Mouse (Mus musculus) liver, embryonic 12.5 days (tissue): ENCODE data around the gene Nos1ap. TPM values are rescaled to one million over a fixed set of nuclear protein-coding genes. Genes with fewer than 3 reads are reported as not detected.

Experiments used
- ATAC-seq: fragments of 200-750 bp; cut with Nextera tagmentation; 2 replicates; pipeline ENCODE4 v1.8.0; 2017; ENCODE audit warnings: moderate number of reproducible peaks, mild to moderate bottlenecking, moderate library complexity
- H3K27ac ChIP-seq: fragments of 300-500 bp; sonication (generic); 2 replicates; pipeline ENCODE4 v1.5.1; 2016; ENCODE audit warnings: mild to moderate bottlenecking
- H3K27me3 ChIP-seq: fragments of 300-500 bp; sonication (generic); replicated peaks from 2 replicates; pipeline ENCODE4 v1.6.1; 2016; ENCODE audit warnings: mild to moderate bottlenecking, moderate library complexity
- H3K36me3 ChIP-seq: fragments of 300-500 bp; sonication (generic); 2 replicates; pipeline ENCODE4 v1.6.1; 2016; ENCODE audit warnings: mild to moderate bottlenecking, moderate library complexity
- H3K4me1 ChIP-seq: fragments of 300-500 bp; sonication (generic); 2 replicates; pipeline ENCODE4 v1.6.1; 2016
- H3K4me2 ChIP-seq: fragments of 300-500 bp; sonication (generic); 2 replicates; pipeline ENCODE4 v1.6.1; 2016; ENCODE audit warnings: mild to moderate bottlenecking, moderate library complexity
- H3K4me3 ChIP-seq: fragments of 300-500 bp; sonication (generic); 2 replicates; pipeline ENCODE4 v1.5.1; 2016; ENCODE audit warnings: mild to moderate bottlenecking, moderate library complexity
- H3K9ac ChIP-seq: fragments of 300-500 bp; sonication (generic); 2 replicates; pipeline ENCODE4 v1.6.1; 2016; ENCODE audit warnings: mild to moderate bottlenecking, moderate library complexity
- H3K9me3 ChIP-seq: fragments of 300-500 bp; sonication (generic); replicated peaks from 2 replicates; pipeline ENCODE4 v1.6.1; 2016; ENCODE audit warnings: mild to moderate bottlenecking, moderate library complexity
- WGBS: fragments of 180-500 bp; shearing (Covaris S2); methylation state at CpG from one replicate; pipeline ENCODE4 v1.1.7; 2016; ENCODE audit not compliant: insufficient replicate concordance; 5-methylcytosine and 5-hydroxymethylcytosine counted together
- polyA plus RNA-seq: library from polyadenylated mRNA; unstranded; fragments of >200 nt; fragmentation: Nextera tagmentation; extraction: Ambion mirVana; gene quantifications from 2 replicates; pipeline ENCODE4 v1.2.1, GENCODE M21; 2016

The Nos1ap gene
- polyA plus RNA-seq, 1 experiment from 2014 or later = 6.2 TPM

DNA sequence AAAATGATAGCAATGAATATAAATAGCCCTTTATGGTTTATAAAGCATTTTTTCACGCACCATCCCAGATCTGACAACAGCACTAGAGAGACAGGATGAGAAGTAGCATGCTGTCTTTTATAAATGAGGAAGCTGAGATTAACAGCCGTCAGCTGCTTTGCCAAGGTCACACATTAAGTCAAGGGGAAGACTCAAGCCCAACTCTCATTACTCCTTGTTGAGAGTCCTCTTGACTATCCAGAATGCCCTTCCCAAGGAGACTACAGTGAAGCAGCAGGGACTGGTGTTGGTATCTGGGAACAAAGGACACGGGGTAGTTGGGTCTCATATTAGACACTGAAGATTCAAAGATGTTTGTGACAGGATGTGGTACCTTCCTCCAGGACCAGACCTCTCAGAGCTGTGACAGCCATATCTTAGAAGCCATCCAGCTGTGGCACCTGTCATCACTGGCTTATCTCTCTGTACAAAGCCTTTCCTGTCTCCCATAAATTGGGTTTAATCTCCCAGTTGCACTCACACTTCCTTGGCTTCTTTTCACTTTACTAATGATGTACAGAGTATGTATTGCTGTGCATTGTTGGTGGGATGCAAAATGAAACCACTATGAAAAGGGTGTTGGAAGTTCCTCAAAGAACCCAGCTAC lies 78.9 kb downstream of the Nos1ap start:
- Histone ChIP-seq H3K9ac (no peak overlapping the region), H3K4me1 (no peaks in the 10 kb centered on the region), H3K27me3 (no peaks in the 10 kb centered on the region), H3K36me3 (no peaks in the 10 kb centered on the region), H3K4me2 (no peak overlapping the region), H3K4me3 (no peak overlapping the region), H3K9me3 (no peaks in the 10 kb centered on the region), H3K27ac (no peak overlapping the region)
- WGBS = 12% methylated on average over 3 of the region's 3 CpGs
- no peak for ATAC-seq

DNA sequence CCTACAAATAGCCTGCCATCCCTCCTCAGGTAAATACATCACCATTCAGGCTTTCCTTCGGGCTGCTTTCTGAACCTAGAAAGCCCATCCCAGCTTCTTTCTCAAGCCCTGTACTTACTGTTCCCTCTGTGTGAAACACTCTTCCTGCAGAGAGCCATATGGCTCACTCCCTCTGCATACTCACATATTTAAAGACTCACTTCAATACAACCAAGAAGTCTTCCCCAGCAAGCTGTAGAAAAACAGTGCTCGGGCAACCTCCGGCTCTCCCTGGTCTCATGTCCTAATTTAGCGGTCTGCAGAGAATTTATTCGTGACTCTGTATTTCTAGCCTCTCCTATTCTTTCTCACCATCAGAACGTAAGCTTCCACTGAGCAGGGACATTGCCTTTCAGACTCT lies 83.4 kb downstream of the Nos1ap start:
- ATAC-seq = no peak
- Histone ChIP-seq H3K36me3 (no peaks in the 10 kb centered on the region), H3K27ac (no peak overlapping the region), H3K4me3 (no peak overlapping the region), H3K9ac (no peak overlapping the region), H3K4me1 (peaks cover 5% of the 10 kb centered on the region; the same call in 1 of the 2 replicates), H3K4me2 (no peak overlapping the region), H3K9me3 (no peaks in the 10 kb centered on the region), H3K27me3 (0 out of 2 replicates have a peak, but pooled peaks cover 3% of the 10 kb centered on the region)
- 76% methylated on average over 6 of the region's 6 CpGs for WGBS

DNA sequence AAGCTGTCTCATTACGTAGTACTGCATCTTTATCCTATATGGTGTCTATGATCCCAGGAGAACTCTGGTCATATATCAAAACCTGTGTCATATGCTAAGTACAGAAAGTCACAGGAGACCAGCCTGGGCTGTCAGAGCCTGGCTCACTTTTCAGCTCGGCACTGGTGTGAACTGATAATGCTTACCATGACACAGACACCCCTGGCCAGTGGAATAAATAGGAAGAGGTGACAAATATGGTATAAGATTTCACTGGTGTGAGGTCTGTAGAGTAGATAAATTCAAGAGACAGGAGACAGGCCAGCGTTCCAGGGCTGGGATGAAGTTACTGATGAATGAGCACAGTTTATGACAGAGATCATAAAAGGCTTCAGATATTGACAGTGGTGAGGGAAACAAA lies 84.6 kb downstream of the Nos1ap start:
- Histone ChIP-seq H3K27me3 (0 out of 2 replicates have a peak, but pooled peaks cover 3% of the 10 kb centered on the region), H3K4me2 (no peak overlapping the region), H3K9me3 (no peaks in the 10 kb centered on the region), H3K9ac (no peak overlapping the region), H3K27ac (no peak overlapping the region), H3K36me3 (no peaks in the 10 kb centered on the region), H3K4me3 (no peak overlapping the region), H3K4me1 (peaks cover 5% of the 10 kb centered on the region; the same call in 1 of the 2 replicates)
- WGBS = 41% methylated on average over 3 of the region's 3 CpGs
- ATAC-seq = no peak

DNA sequence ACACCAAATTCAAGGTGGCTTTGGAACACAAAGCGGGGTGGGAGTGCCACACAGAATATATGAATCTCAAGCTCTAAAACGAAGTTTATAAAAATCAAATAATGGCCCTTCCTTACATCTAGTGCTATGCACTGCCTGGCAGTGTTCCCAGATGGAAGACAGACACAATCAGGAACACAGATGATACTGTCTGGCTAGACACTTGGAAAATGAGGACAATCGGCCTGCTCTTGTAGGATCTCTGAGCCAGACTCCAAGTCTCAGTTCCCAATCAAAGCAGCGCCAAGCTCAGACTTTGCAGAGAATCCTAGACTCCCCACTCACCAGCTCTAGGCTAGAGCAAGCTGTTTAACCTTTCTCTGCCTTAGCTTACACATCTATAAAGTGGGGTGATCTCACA lies 85.3 kb downstream of the Nos1ap start:
- 55% methylated on average over 4 of the region's 4 CpGs for WGBS
- no peak overlapping the region for H3K4me3 ChIP-seq
- H3K9ac ChIP-seq = no peak overlapping the region
- no peak overlapping the region for H3K4me2 ChIP-seq
- 0 out of 2 replicates have a peak, but pooled peaks cover 3% of the 10 kb centered on the region for H3K27me3 ChIP-seq
- peaks cover 7% of the 10 kb centered on the region; the same call in 1 of the 2 replicates for H3K4me1 ChIP-seq
- H3K9me3 ChIP-seq = no peaks in the 10 kb centered on the region
- ATAC-seq = no peak
- no peaks in the 10 kb centered on the region for H3K36me3 ChIP-seq
- no peak overlapping the region for H3K27ac ChIP-seq

DNA sequence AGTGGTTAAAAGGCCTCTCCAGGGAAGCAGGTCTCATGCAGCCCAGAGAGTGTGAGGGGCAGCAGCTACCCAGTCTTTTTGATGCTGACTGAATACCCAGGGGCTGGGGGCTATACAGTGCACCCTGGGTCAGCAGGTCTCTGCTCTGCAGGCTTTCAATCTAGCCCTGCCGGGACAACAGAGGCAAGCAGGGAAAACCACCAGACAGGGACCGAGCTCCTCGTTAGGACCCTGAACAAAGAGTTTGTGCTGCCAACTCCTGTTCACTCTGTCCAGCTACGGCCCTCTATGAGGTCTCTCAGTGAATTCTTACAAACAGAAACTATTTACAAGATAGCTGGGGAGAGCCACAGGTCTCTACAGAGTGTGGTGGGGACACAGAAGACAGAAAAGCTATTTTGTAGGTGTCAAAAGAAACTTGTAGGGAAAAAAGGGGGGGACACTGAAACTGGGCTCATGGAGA lies 86.4 kb downstream of the Nos1ap start:
- H3K27ac ChIP-seq = no peak overlapping the region
- 0 out of 2 replicates have a peak, but pooled peaks cover 3% of the 10 kb centered on the region for H3K27me3 ChIP-seq
- no peak overlapping the region for H3K9ac ChIP-seq
- 47% methylated on average over 4 of the region's 4 CpGs for WGBS
- no peaks in the 10 kb centered on the region for H3K9me3 ChIP-seq
- ATAC-seq = no peak
- H3K4me2 ChIP-seq = no peak overlapping the region
- no peaks in the 10 kb centered on the region for H3K36me3 ChIP-seq
- H3K4me3 ChIP-seq = no peak overlapping the region
- peaks cover 14% of the 10 kb centered on the region; the same call in 1 of the 2 replicates for H3K4me1 ChIP-seq

DNA sequence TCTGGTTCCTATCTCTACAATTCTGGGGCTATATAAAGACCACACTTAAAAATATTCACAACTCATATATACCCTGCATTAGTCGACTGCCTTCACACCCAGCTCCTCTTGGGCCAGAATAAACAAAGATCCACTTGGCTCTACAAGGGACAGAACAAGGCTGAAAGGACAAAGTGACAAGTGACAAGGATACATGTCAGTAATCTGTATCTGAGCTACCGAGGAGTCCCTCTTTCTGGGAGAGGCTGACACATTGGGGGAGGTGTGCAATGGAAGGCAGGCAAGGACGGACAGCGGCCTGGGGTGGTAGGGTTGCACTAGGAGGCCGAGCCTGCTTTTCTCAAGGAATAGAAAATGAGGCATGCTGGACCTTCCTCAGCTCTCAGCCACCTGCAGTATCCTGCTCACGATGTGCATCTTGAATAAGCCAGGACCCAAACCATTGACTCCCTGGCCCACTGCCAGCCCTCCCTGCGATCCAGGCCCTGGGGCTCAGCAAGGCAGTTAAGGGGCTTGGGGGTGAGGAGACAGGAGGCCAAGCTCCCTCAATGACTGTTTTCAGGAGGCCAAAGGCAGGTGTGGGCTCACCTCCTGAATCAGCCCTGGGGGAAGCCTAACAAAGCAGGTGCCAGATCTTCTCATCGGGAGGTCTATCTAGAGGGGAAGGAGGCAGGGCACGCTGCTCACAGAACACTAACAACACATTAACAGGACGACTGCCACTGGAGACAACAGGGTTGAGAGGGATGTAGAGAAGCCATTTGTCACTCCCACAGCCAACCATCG lies 87.0 kb downstream of the Nos1ap start:
- no peak for ATAC-seq
- no peak overlapping the region for H3K9ac ChIP-seq
- WGBS = 44% methylated on average over 11 of the region's 11 CpGs
- H3K4me1 ChIP-seq = peaks cover 18% of the 10 kb centered on the region; the same call in 1 of the 2 replicates
- no peak overlapping the region for H3K27ac ChIP-seq
- no peak overlapping the region for H3K4me3 ChIP-seq
- H3K36me3 ChIP-seq = no peaks in the 10 kb centered on the region
- H3K27me3 ChIP-seq = 0 out of 2 replicates have a peak, but pooled peaks cover 3% of the 10 kb centered on the region
- no peaks in the 10 kb centered on the region for H3K9me3 ChIP-seq
- H3K4me2 ChIP-seq = no peak overlapping the region

DNA sequence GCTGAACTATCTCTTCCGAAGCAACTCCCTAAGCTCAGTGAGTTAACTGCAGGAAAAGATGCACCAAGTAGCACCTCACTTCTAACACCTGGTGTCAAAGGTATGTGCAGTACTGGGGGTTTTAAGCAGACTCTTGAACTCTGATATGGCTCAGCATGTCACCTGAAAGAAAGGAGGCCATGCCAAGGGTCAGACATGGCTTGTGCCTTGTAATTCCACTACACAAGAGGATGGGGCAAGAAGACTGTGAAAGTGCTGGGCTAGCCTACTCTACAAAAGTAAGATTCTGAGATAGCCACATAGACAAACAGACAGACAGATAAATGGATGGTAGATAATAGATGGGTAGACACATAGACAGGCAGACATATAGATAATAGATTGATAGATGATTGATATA lies 87.7 kb downstream of the Nos1ap start:
- no peaks in the 10 kb centered on the region for H3K36me3 ChIP-seq
- no peaks in the 10 kb centered on the region for H3K9me3 ChIP-seq
- H3K27ac ChIP-seq = no peak overlapping the region
- H3K9ac ChIP-seq = no peak overlapping the region
- peaks cover 18% of the 10 kb centered on the region; the same call in 1 of the 2 replicates for H3K4me1 ChIP-seq
- H3K4me2 ChIP-seq = no peak overlapping the region
- H3K27me3 ChIP-seq = 0 out of 2 replicates have a peak, but pooled peaks cover 3% of the 10 kb centered on the region
- 83% methylated on average over 1 of the region's 1 CpGs for WGBS
- no peak for ATAC-seq
- no peak overlapping the region for H3K4me3 ChIP-seq

DNA sequence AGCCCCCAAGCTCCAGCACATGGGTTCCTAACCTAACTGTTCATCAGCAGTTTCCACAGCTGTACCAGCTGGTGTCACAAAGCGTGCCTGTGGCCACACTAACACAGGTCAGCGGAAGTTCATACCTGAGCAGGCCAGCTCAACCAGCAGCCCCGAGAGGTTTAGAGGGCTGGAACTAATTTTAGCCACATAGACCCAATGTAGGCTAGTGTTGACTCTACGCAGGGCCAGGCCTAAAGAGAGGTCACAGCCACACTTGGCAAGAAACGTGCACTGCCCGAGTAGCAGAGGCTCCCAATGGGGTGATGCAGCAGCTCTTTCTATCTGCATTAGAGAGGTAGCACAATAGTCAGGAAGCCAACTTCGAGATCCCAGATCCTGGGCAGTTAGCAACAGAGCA lies 88.1 kb downstream of the Nos1ap start:
- H3K4me3 ChIP-seq = no peak overlapping the region
- H3K27ac ChIP-seq = no peak overlapping the region
- no peak overlapping the region for H3K9ac ChIP-seq
- no peak overlapping the region for H3K4me2 ChIP-seq
- H3K27me3 ChIP-seq = 0 out of 2 replicates have a peak, but pooled peaks cover 3% of the 10 kb centered on the region
- peaks cover 22% of the 10 kb centered on the region; the same call in 1 of the 2 replicates for H3K4me1 ChIP-seq
- 66% methylated on average over 7 of the region's 7 CpGs for WGBS
- no peak for ATAC-seq
- H3K36me3 ChIP-seq = no peaks in the 10 kb centered on the region
- H3K9me3 ChIP-seq = no peaks in the 10 kb centered on the region

DNA sequence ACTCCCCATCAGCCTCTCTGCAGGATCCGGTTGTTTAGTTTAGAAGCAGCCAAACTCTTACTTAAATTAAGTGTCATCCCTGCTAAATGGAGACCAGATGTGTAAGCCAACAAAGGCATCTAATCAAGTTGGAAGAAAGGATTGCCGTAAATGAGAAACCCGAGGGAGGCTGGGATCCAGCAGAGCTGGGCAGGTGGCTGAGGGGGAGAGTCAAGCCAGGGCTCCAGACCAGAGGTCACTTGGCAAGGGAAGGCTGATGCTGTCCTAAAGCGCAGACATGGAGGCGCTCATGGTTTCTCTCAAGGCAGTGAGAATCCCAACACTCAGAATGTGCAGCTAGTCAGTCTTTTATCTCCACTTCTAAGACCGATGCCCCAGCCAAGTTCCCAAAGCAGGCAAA lies 89.8 kb downstream of the Nos1ap start:
- Histone ChIP-seq H3K36me3 (no peaks in the 10 kb centered on the region), H3K4me2 (no peak overlapping the region), H3K27ac (no peak overlapping the region), H3K4me1 (peaks cover 33% of the 10 kb centered on the region; the same call in 1 of the 2 replicates), H3K9ac (no peak overlapping the region), H3K27me3 (0 out of 2 replicates have a peak, but pooled peaks cover 3% of the 10 kb centered on the region), H3K9me3 (no peaks in the 10 kb centered on the region), H3K4me3 (no peak overlapping the region)
- ATAC-seq = no peak
- WGBS = 66% methylated on average over 6 of the region's 6 CpGs

DNA sequence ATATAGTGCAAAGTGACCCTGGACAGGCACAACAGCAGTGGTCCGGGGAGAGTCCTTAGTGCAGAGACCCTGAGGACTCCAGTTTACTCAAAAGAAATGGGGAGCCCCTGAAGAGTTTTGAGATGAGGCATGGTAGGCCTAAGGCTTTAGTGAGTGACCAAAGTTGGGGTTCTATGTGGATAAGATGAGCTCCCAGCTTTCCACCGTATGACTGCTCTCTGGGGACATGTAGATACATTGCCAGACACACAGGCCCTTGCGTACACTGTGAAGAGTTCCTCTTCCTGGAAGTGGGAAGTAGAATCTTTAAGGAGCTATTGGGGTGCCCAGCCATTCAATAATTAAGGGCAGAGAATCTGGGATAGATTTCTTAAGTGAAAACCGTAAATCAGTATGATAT lies 90.2 kb downstream of the Nos1ap start:
- Histone ChIP-seq H3K27me3 (0 out of 2 replicates have a peak, but pooled peaks cover 3% of the 10 kb centered on the region), H3K4me3 (no peak overlapping the region), H3K9ac (no peak overlapping the region), H3K36me3 (no peaks in the 10 kb centered on the region), H3K9me3 (no peaks in the 10 kb centered on the region), H3K4me2 (no peak overlapping the region), H3K27ac (no peak overlapping the region), H3K4me1 (peaks cover 33% of the 10 kb centered on the region; the same call in 1 of the 2 replicates)
- 64% methylated on average over 4 of the region's 4 CpGs for WGBS
- ATAC-seq = no peak

DNA sequence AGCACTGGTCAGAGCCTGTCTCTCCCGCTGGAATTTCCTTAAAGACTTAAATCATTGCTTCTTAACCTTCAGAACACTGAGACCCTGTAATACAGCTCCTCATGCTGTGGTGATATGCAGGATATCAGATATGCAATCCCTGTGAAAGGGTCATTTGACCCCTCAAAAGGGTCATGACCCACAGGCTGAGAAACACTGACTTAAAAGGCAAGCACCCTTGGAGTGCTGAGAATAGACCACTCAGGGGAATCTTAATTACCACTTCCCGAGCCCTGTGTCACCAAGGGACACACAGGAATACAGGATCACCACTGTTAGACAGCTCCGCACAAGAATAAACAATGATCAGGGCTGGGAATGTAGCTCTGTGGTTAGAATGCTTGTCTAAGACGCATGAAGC lies 91.0 kb downstream of the Nos1ap start:
- H3K4me1 ChIP-seq = peaks cover 33% of the 10 kb centered on the region; the same call in 1 of the 2 replicates
- no peak overlapping the region for H3K27ac ChIP-seq
- no peak overlapping the region for H3K4me3 ChIP-seq

DNA sequence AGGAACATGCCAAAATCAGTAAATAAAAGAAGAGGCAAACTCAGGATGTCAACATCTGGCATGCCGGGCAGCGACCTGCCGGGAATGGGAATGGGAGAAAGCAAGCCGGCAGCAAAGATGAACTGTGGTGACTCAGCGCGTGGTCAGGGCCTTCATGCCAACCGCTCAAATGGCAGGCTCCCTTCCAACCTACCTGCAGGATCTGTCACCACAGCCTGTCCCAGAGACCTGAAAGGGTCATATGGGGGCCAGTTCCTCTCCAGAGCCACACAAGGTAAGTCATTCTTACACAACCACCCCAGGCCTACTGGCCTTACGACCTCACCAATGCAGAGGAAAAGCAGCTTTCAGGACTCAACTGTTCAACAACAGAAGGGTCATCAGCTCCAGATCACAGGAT lies 93.4 kb downstream of the Nos1ap start:
- Histone ChIP-seq H3K9me3 (no peaks in the 10 kb centered on the region), H3K4me2 (no peak overlapping the region), H3K9ac (no peak overlapping the region), H3K27me3 (no peaks in the 10 kb centered on the region), H3K4me3 (no peak overlapping the region), H3K4me1 (peaks cover 28% of the 10 kb centered on the region), H3K36me3 (no peaks in the 10 kb centered on the region), H3K27ac (no peak overlapping the region)
- WGBS = 77% methylated on average over 8 of the region's 8 CpGs
- ATAC-seq = no peak

More for the DNA sequence above, 91.0 kb downstream of the Nos1ap start:
- Histone ChIP-seq H3K4me2 (no peak overlapping the region), H3K36me3 (no peaks in the 10 kb centered on the region), H3K27me3 (0 out of 2 replicates have a peak, but pooled peaks cover under 1% of the 10 kb centered on the region), H3K9ac (no peak overlapping the region), H3K9me3 (no peaks in the 10 kb centered on the region)
- 66% methylated on average over 4 of the region's 4 CpGs for WGBS
- no peak for ATAC-seq
